Mouse (Mus musculus): Measurements from ENCODE around the gene Actb. TPM values are rescaled to one million over a fixed set of nuclear protein-coding genes. Genes with fewer than 3 reads are reported as not detected.

Gene Actb
- total RNA-seq, 2 experiments from 2014 or later: 5,289 to 5,459 TPM

Other genes starting within 250 kb of the Actb start
- gene Slc29a4, start 214.2 kb downstream of the Actb start, total RNA-seq (2021): 100 to 1,000 TPM; 127 to 138 TPM
- gene Tnrc18, start 89.1 kb downstream of the Actb start, total RNA-seq (2021): 100 to 1,000 TPM; 232 to 250 TPM
- gene Fbxl18, start 11.3 kb downstream of the Actb start, total RNA-seq (2021): 10 to 100 TPM; 34.6 to 35.8 TPM
- 100 to 1,000 TPM; 530 to 553 TPM for gene Fscn1, start 53.6 kb upstream of the Actb start, total RNA-seq (2021)
- gene Rnf216, start 206.2 kb upstream of the Actb start, total RNA-seq (2021): 10 to 100 TPM; 41.9 to 42.5 TPM
- under 1 TPM; 0.06 to 0.18 TPM for gene Olfr718-ps1, start 240.8 kb upstream of the Actb start, total RNA-seq (2021)